Comparison of ENCODE assay signal across 21 mouse cellular contexts in the genomic region with DNA sequence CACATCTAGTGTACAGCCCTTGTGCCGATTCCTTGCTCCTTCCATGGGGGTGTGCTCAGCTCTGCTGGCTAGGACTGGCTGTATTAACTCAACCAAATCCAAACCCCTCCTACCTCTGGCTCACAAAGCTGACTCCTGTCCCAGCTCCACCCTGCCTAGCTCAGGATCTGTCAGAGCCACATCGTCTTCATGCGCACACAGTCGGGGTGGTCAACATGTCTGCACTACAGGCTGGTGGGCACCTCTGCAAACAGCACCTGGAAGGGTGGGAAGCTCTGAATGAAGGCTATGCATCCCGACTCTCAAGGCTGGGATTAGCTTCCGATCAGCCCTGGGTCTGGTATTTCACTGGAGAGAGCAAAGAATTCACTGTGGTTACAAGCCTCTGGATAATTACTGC.
"Had no signal": no experiment of that assay in that cellular context is flagged by ENCODE, and none has a peak within 500 bp of the region (broad histone marks: within the 10 kb centered on the region; RNA-seq: fewer than 3 reads in every experiment).

No protein-coding gene starts in this region.

- H3K9ac ChIP-seq: limb, embryonic 12.5 days; limb, embryonic 15.5 days; liver, embryonic 14.5 days; liver, postnatal 0 days; lung, embryonic 14.5 days; midbrain, embryonic 13.5 days; neural tube, embryonic 12.5 days; neural tube, embryonic 15.5 days had no signal

- DNase-seq: kidney, adult 9 months; kidney, postnatal 14 days; kidney, postnatal 4 days; left cerebral cortex, postnatal 4 days; liver, postnatal 0 days; lung, embryonic 14.5 days; lung, postnatal 4 days; retina, postnatal 1 day; right cerebral cortex, postnatal 25 days; thymus, adult 18-20 months; thymus, postnatal 36 days had no signal

- H3K9me3 ChIP-seq: limb, embryonic 15.5 days; neural tube, embryonic 15.5 days had no signal

- H3K4me2 ChIP-seq: limb, embryonic 12.5 days; limb, embryonic 15.5 days; liver, embryonic 11.5 days; lung, embryonic 14.5 days; midbrain, embryonic 13.5 days; neural tube, embryonic 12.5 days; neural tube, embryonic 15.5 days had no signal

- H3K4me3 ChIP-seq: limb, embryonic 12.5 days; limb, embryonic 15.5 days; midbrain, embryonic 10.5 days; midbrain, embryonic 13.5 days; neural tube, embryonic 12.5 days; neural tube, embryonic 15.5 days had no signal

- H3K36me3 ChIP-seq: limb, embryonic 12.5 days; limb, embryonic 15.5 days; midbrain, embryonic 10.5 days; midbrain, embryonic 13.5 days; neural tube, embryonic 12.5 days; neural tube, embryonic 15.5 days had no signal

- H3K27me3 ChIP-seq: limb, embryonic 12.5 days; limb, embryonic 15.5 days; midbrain, embryonic 13.5 days; neural tube, embryonic 12.5 days; neural tube, embryonic 15.5 days had no signal

- H3K27ac ChIP-seq: limb, embryonic 12.5 days; limb, embryonic 15.5 days; liver, embryonic 14.5 days; midbrain, embryonic 10.5 days; midbrain, embryonic 13.5 days; neural tube, embryonic 12.5 days; neural tube, embryonic 15.5 days had no signal

- ATAC-seq: liver, postnatal 0 days; lung, postnatal 0 days; midbrain, embryonic 13.5 days; midbrain, embryonic 16.5 days had no signal
